Mouse (Mus musculus) MEL (cell line): ENCODE results near the gene Olfr532. TPM values are rescaled to one million over a fixed set of nuclear protein-coding genes. Genes with fewer than 3 reads are reported as not detected.

Experiments used
- DNase-seq: peaks from one replicate; pipeline ENCODE4 v3.0.0; 2011; ENCODE audit warnings: low read depth, low spot score
- H3K27ac ChIP-seq: 2 replicates; pipeline ENCODE4 v1.5.1; 2012; ENCODE audit warnings: low read depth, mild to moderate bottlenecking, control low read depth, low read length, moderate library complexity; ENCODE audit not compliant: control insufficient read depth
- H3K27me3 ChIP-seq, 2 experiments: fragments of 150-350 bp in 1 of 2; sonication (generic) in 1 of 2; 2 replicates each; pipeline ENCODE4 v1.6.1; 2012; ENCODE audit warnings: low read length in 2 of 2, mild to moderate bottlenecking in 2 of 2, improper control_type of control experiment in 1 of 2, moderate library complexity in 1 of 2; ENCODE audit not compliant: insufficient read depth in 2 of 2, control insufficient read depth in 1 of 2
- H3K36me3 ChIP-seq, 2 experiments: 2 replicates each; pipeline ENCODE4 v1.6.1; 2012 to 2014; ENCODE audit warnings: low read length in 2 of 2, improper control_type of control experiment in 1 of 2, inconsistent platforms in 1 of 2, mild to moderate bottlenecking in 1 of 2; ENCODE audit not compliant: insufficient read depth in 2 of 2, control insufficient read depth in 1 of 2
- H3K4me1 ChIP-seq, 2 experiments: fragments of 150-350 bp in 1 of 2; sonication (generic) in 1 of 2; 2 replicates each; pipeline ENCODE4 v1.6.1; 2012; ENCODE audit warnings: low read length in 2 of 2, improper control_type of control experiment in 1 of 2, mild to moderate bottlenecking in 1 of 2; ENCODE audit not compliant: insufficient read depth in 2 of 2, control insufficient read depth in 1 of 2
- H3K4me3 ChIP-seq, 2 experiments: fragments of 150-350 bp in 1 of 2; sonication (generic) in 1 of 2; 2 replicates each; pipeline ENCODE4 v1.5.1; 2012; ENCODE audit warnings: low read depth in 2 of 2, low read length in 2 of 2, mild to moderate bottlenecking in 2 of 2, moderate library complexity in 2 of 2, control low read depth in 1 of 2, improper control_type of control experiment in 1 of 2; ENCODE audit not compliant: control insufficient read depth in 1 of 2, insufficient read depth in 1 of 2
- H3K79me2 ChIP-seq: 2 replicates; pipeline ENCODE4 v1.6.1; 2012; ENCODE audit warnings: mild to moderate bottlenecking, low read length, moderate library complexity; ENCODE audit not compliant: control insufficient read depth, poor library complexity, insufficient read depth
- H3K9ac ChIP-seq: 2 replicates; pipeline ENCODE4 v1.6.1; 2012; ENCODE audit warnings: low read depth, mild to moderate bottlenecking, control low read depth, low read length, moderate library complexity; ENCODE audit not compliant: control insufficient read depth, poor library complexity, severe bottlenecking
- H3K9me3 ChIP-seq: fragments of 150-350 bp; sonication (generic); replicated peaks from 2 replicates; pipeline ENCODE4 v1.6.1; 2012; ENCODE audit warnings: mild to moderate bottlenecking, low read length, improper control_type of control experiment, moderate library complexity; ENCODE audit not compliant: insufficient read depth
- CTCF ChIP-seq, 3 experiments: IDR thresholded peaks in 2 of 3; conservative IDR thresholded peaks in 1 of 3; 2 replicates each; pipeline ENCODE4 v1.5.1; 2011 to 2012; ENCODE audit warnings: low read length in 3 of 3, low read depth in 2 of 3, mild to moderate bottlenecking in 2 of 3, improper control_type of control experiment in 1 of 3, inconsistent platforms in 1 of 3, mixed read lengths in 1 of 3, moderate library complexity in 1 of 3; ENCODE audit not compliant: control insufficient read depth in 1 of 3, insufficient read depth in 1 of 3, poor library complexity in 1 of 3, severe bottlenecking in 1 of 3
- E2F4 ChIP-seq: IDR thresholded peaks from 2 replicates; pipeline ENCODE4 v1.6.1; 2011; ENCODE audit warnings: low read depth, low read length, improper control_type of control experiment, borderline replicate concordance
- EP300 ChIP-seq, 2 experiments: IDR thresholded peaks; 2 replicates each; pipeline ENCODE4 v1.6.1; 2011; ENCODE audit warnings: improper control_type of control experiment in 2 of 2, low read length in 2 of 2, low read depth in 1 of 2, mild to moderate bottlenecking in 1 of 2
- GATA1 ChIP-seq: IDR thresholded peaks from 2 replicates; pipeline ENCODE4 v1.6.1; 2011; ENCODE audit warnings: low read depth, low read length, improper control_type of control experiment
- KAT2A ChIP-seq: conservative IDR thresholded peaks from 2 replicates; pipeline ENCODE4 v1.6.1; 2012; ENCODE audit warnings: low read depth, low read length, improper control_type of control experiment, inconsistent platforms
- MAX ChIP-seq: IDR thresholded peaks from 2 replicates; pipeline ENCODE4 v1.6.1; 2011; ENCODE audit warnings: low read length, improper control_type of control experiment
- MEF2A ChIP-seq: IDR thresholded peaks from 2 replicates; pipeline ENCODE4 v1.6.1; 2014; ENCODE audit warnings: low read depth, mild to moderate bottlenecking, inconsistent platforms, low read length, improper control_type of control experiment; ENCODE audit not compliant: poor library complexity, insufficient replicate concordance, severe bottlenecking; ENCODE audit errors: extremely low read depth
- NRF1 ChIP-seq: IDR thresholded peaks from 2 replicates; pipeline ENCODE4 v1.6.1; 2014; ENCODE audit warnings: low read depth, mild to moderate bottlenecking, inconsistent platforms, low read length, improper control_type of control experiment, moderate library complexity; ENCODE audit not compliant: poor library complexity, insufficient read depth, severe bottlenecking
- RAD21 ChIP-seq: IDR thresholded peaks from 2 replicates; pipeline ENCODE4 v1.6.1; 2011; ENCODE audit warnings: mild to moderate bottlenecking, low read depth, low read length, improper control_type of control experiment
- RCOR1 ChIP-seq: IDR thresholded peaks from 2 replicates; pipeline ENCODE4 v1.6.1; 2012; ENCODE audit warnings: low read depth, mild to moderate bottlenecking, inconsistent platforms, low read length, improper control_type of control experiment
- UBTF ChIP-seq: IDR thresholded peaks from 2 replicates; pipeline ENCODE4 v1.6.1; 2012; ENCODE audit warnings: low read depth, mild to moderate bottlenecking, inconsistent platforms, low read length, improper control_type of control experiment, moderate library complexity, borderline replicate concordance; ENCODE audit not compliant: insufficient read depth
- polyA plus RNA-seq, 2 experiments: library from polyadenylated mRNA; stranded (reverse) in 1 of 2; unstranded in 1 of 2; fragments of >175 nt in 1 of 2; fragments of >200 nt in 1 of 2; gene quantifications; 2 replicates each; pipeline versions ENCODE4 v1.2.1 to v1.2.4; 2012; ENCODE audit warnings: low replicate concordance in 2 of 2, low read depth in 1 of 2; ENCODE audit not compliant: insufficient read length in 2 of 2, insufficient read depth in 1 of 2, missing spikeins in 1 of 2
- total RNA-seq: library from RNA; depleted of rRNA; stranded (reverse); fragments of 300-350 nt; gene quantifications from 2 replicates; pipeline ENCODE4 v1.2.3, GENCODE M21; 2012

Gene Olfr532
- total and polyA plus RNA-seq, 3 experiments, result not detected

GRCm38 (mm10) chr7:140443141-140443540 lies 21.7 kb upstream of the Olfr532 start:
- Histone ChIP-seq H3K36me3 (no peaks in the 10 kb centered on the region), H3K9me3 (no peaks in the 10 kb centered on the region), H3K4me3 (no peak overlapping the region), H3K27me3 (no peaks in the 10 kb centered on the region), H3K9ac (no peak overlapping the region), H3K79me2 (no peaks in the 10 kb centered on the region), H3K27ac (no peak overlapping the region), H3K4me1 (no peaks in the 10 kb centered on the region)
- no peak for DNase-seq
- TF ChIP-seq UBTF, result no peak
- no peak for TF ChIP-seq E2F4
- TF ChIP-seq GATA1, result no peak
- TF ChIP-seq KAT2A, result no peak
- TF ChIP-seq MEF2A, result no peak

- H3K4me3 ChIP-seq, result no peak within 1 kb of the TSS
- no peak within 1 kb of the TSS for H3K27ac ChIP-seq
- H3K4me1 ChIP-seq, result no peaks in the 10 kb centered on the region
- no peaks in the 10 kb centered on the region for H3K27me3 ChIP-seq
- no peaks in the 10 kb centered on the region for H3K9me3 ChIP-seq
- H3K9ac ChIP-seq, result no peak within 1 kb of the TSS
- no peaks in the 10 kb centered on the region for H3K79me2 ChIP-seq
- DNase-seq, result no peak
- H3K36me3 ChIP-seq, result no peaks in the 10 kb centered on the region
- no peak for TF ChIP-seq RCOR1
- no peak for TF ChIP-seq NRF1
- TF ChIP-seq E2F4, result no peak
- no peak for TF ChIP-seq RAD21
Observed at GRCm38 (mm10) chr7:140402818-140403217, 18.6 kb downstream of the Olfr532 start, which contains the start of gene Olfr531. Olfr531 (minus strand) TSS chr7:140402918.

GRCm38 (mm10) chr7:140376911-140377310 lies 44.5 kb downstream of the Olfr532 start:
- H3K9me3 ChIP-seq, result no peaks in the 10 kb centered on the region
- H3K27ac ChIP-seq, result no peak overlapping the region
- no peak overlapping the region for H3K9ac ChIP-seq
- TF ChIP-seq MAX (no peak), EP300 (IDR thresholded peaks at IDR 0.05; ENCODE audit: low read depth in 1 of 2, low read length in 2 of 2) (no peak), CTCF (IDR thresholded peaks at IDR 0.05 in 2 of 3, conservative IDR thresholded peaks at IDR 0.05 in 1 of 3; ENCODE audit: control insufficient read depth in 1 of 3, insufficient read depth in 1 of 3, low read depth in 2 of 3, low read length in 3 of 3, poor library complexity in 1 of 3, severe bottlenecking in 1 of 3) (no peak)
- TF ChIP-seq, all 39 proteins: peak for 0
- Histone ChIP-seq H3K36me3 (no peaks in the 10 kb centered on the region), H3K79me2 (no peaks in the 10 kb centered on the region), H3K4me3 (no peak overlapping the region), H3K27me3 (no peaks in the 10 kb centered on the region), H3K4me1 (no peaks in the 10 kb centered on the region)
- no peak for DNase-seq
